Mouse (Mus musculus) cerebellum, adult 2 months (tissue): Measurements from ENCODE around the gene Slc35e3. TPM values are rescaled to one million over a fixed set of nuclear protein-coding genes. Genes with fewer than 3 reads are reported as not detected.

Source experiments
- DNase-seq, 2 experiments: peaks; one replicate each; pipeline ENCODE4 v3.0.0; 2021
- H3K27ac ChIP-seq: fragments of 200-500 bp; 2 replicates; pipeline ENCODE4 v1.5.1; 2012; ENCODE audit warnings: low read length, control low read depth, inconsistent platforms; ENCODE audit not compliant: insufficient read depth
- H3K27me3 ChIP-seq: fragments of 200-500 bp; 2 replicates; pipeline ENCODE4 v1.6.1; 2012; ENCODE audit warnings: inconsistent platforms, mild to moderate bottlenecking, low read length, moderate library complexity; ENCODE audit not compliant: control insufficient read depth, insufficient read depth
- H3K4me1 ChIP-seq: fragments of 200-500 bp; 2 replicates; pipeline ENCODE4 v1.6.1; 2011; ENCODE audit warnings: low read length; ENCODE audit not compliant: control insufficient read depth, insufficient read depth
- H3K4me3 ChIP-seq: fragments of 200-500 bp; replicated peaks from 2 replicates; pipeline ENCODE3; 2011; ENCODE audit warnings: mild to moderate bottlenecking, low read depth, low read length, control low read depth; ENCODE audit not compliant: insufficient read depth
- CTCF ChIP-seq: fragments of 200-500 bp; IDR thresholded peaks from 2 replicates; pipeline ENCODE4 v1.5.1; 2011; ENCODE audit warnings: low read depth, mild to moderate bottlenecking, control low read depth, low read length, moderate library complexity, borderline replicate concordance; ENCODE audit not compliant: insufficient read depth
- POLR2A ChIP-seq: fragments of 200-500 bp; IDR thresholded peaks from 2 replicates; pipeline ENCODE4 v1.6.1; 2011; ENCODE audit warnings: low read length, control low read depth, borderline replicate concordance; ENCODE audit not compliant: insufficient read depth
- WGBS: fragments of 180-500 bp; shearing (Covaris S2); methylation state at CpG from one replicate; pipeline ENCODE4 v1.1.7; 2018; 5-methylcytosine and 5-hydroxymethylcytosine counted together
- polyA plus RNA-seq: library from polyadenylated mRNA; depleted of rRNA; stranded (reverse); fragments of >200 nt; gene quantifications from 2 replicates; pipeline ENCODE4 v1.2.3, GENCODE M21; 2012

Slc35e3 gene
- polyA plus RNA-seq, 1 experiment: 27.8 TPM

DNA sequence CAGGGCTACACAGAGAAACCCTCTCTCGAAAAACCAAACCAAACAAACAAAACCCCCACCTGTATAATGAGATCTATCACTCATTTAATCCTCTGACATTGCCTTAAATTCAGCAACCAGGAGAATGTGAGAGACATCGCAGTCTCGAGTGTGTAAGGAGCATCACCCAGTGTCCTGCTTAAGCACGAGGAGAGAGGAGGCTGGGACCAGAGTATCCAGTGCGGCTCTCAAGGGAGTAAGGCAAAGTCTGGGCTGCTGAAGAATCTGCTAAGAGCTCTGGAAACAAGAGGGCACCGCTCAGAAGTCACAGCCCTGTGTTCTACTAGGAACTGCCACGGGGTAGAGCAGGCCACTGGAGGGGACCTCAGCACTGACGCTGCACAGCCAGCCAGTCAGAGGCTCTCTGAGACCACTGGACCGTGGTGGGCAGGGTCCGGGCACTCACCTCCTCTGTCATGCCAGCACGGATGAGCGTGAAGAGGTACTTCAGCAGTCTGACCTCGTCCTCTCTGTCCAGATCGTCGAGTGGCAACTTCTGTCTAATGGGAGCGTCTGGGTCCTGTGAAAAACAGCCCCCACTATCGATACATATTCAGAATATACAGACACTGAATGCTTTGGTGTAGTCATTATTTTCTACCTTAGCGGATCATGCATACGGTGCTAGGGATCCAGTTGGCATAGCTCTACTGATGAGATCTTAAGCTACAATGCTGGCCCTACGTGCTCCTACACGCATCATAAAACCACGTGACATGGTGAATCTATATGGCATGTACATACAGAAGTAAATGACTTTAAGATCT is 28.0 kb upstream of the Slc35e3 start:
- TF ChIP-seq POLR2A: no peak
- no peak for TF ChIP-seq CTCF
- Histone ChIP-seq H3K27ac (no peak overlapping the region), H3K27me3 (no peaks in the 10 kb centered on the region), H3K4me1 (no peaks in the 10 kb centered on the region), H3K4me3 (no peak overlapping the region)
- no peak for DNase-seq
- WGBS: 92% methylated on average over 22 of the region's 22 CpGs

DNA sequence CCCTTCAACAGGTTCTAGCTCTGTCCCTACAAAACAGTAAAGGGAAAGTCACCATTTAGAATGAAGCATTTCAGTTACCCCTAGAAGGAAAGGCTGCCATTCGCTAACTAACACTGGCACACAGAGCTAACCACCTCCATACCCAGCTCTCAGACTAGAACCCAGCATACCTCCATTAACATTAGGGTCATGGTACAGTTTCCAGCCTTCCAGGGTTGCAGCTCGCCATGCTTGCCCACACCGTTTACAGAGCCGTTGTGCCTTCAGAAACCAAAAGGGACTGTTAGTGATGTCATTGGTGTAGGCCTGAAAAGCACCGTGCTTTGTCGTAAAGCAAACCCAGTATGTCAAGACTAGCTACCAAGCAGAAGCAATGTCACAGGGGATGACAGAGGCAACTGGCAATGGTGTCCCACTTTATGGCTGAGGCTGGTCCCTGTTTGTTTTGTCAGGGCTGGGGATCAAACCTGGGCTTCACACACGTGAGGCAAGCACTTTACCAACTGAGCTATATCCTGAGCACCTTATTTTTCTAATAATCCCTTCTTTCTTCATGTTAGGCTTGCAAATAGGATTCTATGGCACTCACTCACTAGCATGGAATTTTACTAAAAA is 27.0 kb upstream of the Slc35e3 start:
- Histone ChIP-seq H3K27ac (no peak overlapping the region), H3K4me1 (no peaks in the 10 kb centered on the region), H3K4me3 (no peak overlapping the region), H3K27me3 (no peaks in the 10 kb centered on the region)
- DNase-seq: no peak
- TF ChIP-seq CTCF (no peak), POLR2A (no peak)
- WGBS: 95% methylated on average over 7 of the region's 7 CpGs

DNA sequence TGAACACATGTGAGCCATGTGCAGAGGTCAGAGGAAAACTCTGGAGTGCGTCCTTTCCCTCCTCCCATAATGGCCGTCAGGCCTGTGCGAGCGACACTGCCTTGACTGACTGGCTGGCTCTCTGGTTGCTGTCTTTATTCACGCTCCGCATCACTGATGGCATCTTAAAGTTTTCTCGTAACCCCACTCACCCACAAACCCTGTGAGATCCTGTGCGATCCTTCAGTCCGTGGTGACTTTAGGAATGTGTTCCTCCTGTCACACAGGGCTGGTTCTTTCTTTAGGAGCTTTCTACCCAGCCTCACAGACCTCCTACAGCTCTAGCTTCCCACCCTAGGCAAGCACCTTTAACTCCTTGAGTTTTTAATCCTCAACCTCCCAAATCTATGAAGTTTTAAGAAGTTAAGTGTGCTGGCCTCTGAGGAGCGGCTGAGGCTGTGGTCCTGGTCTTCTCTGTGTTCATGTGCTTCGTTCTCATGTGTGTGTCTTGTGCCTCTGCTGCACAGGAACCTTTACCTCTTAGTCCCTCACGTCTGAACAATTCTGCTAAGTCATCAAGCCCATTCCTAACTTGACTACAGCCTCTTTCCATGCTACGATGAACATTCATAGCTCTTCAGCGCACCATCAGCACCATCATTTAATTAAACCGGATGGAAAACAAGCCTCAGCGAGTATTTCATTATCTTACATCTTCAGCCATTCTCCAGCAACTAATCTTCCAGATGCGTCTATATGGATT is 26.4 kb upstream of the Slc35e3 start:
- TF ChIP-seq POLR2A (no peak), CTCF (no peak)
- WGBS: 81% methylated on average over 17 of the region's 17 CpGs

DNA sequence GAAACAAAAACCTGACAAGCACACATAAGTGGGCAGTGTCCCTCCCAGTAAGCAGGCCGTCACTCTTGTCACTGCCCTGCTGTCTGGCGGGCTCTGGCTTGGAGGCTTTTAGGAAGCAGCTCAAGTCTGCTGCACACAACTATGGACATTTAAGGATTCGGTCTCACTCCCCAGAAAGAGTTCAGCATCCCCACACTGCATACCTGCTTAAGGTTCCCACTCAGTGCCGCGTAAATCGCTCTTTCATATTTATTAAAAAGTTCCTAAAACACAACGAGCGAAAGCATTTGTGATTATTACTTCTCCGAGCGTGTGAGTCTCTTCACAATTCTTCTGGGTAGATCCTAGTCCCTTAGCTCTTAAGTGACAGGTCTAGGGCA is 25.0 kb upstream of the Slc35e3 start:
- no peaks in the 10 kb centered on the region for H3K4me1 ChIP-seq
- no peak for DNase-seq
- TF ChIP-seq POLR2A (no peak), CTCF (no peak)
- H3K4me3 ChIP-seq: no peak overlapping the region
- H3K27ac ChIP-seq: no peak overlapping the region
- WGBS: 94% methylated on average over 10 of the region's 10 CpGs
- H3K27me3 ChIP-seq: no peaks in the 10 kb centered on the region

More for the DNA sequence above, 26.4 kb upstream of the Slc35e3 start:
- H3K27me3 ChIP-seq: no peaks in the 10 kb centered on the region
- H3K4me1 ChIP-seq: no peaks in the 10 kb centered on the region
- DNase-seq: no peak
- no peak overlapping the region for H3K4me3 ChIP-seq
- no peak overlapping the region for H3K27ac ChIP-seq

DNA sequence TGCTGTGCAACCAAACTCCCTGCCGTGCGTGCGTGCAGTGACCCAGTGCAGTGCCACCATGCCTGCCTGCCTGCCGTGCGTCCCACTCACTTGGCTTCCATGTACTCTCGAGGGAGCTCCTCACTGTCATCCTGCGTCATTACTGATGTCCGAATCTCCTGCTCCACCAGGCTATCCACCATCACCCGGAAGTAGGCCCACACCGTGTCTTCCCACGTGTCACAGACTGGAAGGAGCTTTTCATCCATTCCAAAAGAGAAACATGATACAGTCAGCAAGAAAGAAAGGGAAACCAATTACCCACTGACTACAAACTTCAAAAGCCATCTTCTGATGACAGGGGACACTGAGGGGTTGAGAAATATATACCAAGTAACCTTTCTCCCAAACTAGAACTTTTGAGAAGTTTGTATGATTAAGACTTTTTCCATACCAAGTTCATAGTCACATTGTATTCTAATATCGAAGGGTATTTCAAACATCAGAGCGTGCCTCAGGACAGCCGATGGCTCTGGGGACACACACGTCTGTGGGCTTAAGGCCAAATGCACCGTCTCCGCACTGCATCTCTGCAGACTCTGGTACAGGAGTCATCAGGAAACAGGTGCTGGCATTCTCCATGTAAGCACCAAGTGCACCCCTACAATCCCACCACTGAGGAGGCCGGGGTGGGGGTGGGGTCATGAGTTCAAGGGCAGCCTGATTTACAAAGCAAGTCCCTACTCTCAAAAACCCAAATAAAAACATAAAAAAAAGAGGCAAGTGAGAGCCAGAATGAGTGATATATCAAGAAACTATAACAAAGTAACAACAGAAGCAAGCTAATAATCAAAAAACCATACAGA is 24.3 kb upstream of the Slc35e3 start:
- no peak overlapping the region for H3K27ac ChIP-seq
- no peak for TF ChIP-seq CTCF
- no peak for TF ChIP-seq POLR2A
- DNase-seq: no peak
- WGBS: 76% methylated on average over 18 of the region's 18 CpGs
- no peaks in the 10 kb centered on the region for H3K4me1 ChIP-seq
- H3K4me3 ChIP-seq: no peak overlapping the region
- no peaks in the 10 kb centered on the region for H3K27me3 ChIP-seq

DNA sequence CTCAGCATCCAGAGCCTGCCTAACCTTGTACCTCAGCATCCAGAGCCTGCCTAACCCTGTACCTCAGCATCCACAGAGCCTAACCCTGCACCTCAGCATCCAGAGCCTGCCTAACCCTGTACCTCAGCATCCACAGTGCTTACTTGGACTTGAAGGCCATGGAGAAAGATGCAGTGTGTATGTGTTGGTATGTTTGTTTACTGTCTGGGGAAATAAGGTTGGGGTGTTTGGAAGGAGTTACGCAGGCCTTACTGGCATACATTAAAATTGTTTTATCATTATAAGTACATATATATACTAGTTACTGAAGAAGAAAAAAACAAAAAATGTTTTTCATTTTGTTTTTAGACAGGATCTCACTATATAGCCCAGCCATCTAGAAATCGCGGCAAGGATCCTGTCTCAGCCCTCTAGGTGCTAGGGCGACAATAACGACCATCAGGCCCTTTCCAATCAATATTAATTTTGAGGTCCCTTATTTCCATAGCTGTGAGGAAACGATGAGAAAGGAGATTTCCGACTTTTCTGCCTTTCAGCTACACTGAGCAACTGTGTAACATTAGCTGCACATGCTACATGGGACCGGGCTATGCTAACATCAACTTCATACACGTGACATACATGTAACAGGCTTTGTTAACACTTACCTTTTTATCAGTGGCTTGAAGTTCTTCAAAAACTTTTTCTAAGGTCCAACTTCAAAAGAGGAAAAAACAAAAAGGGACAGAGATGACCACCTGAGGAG is 23.5 kb upstream of the Slc35e3 start:
- Histone ChIP-seq H3K4me1 (no peaks in the 10 kb centered on the region), H3K27ac (no peak overlapping the region), H3K4me3 (no peak overlapping the region), H3K27me3 (no peaks in the 10 kb centered on the region)
- no peak for DNase-seq
- TF ChIP-seq POLR2A (no peak), CTCF (no peak)
- WGBS: 95% methylated on average over 9 of the region's 9 CpGs

DNA sequence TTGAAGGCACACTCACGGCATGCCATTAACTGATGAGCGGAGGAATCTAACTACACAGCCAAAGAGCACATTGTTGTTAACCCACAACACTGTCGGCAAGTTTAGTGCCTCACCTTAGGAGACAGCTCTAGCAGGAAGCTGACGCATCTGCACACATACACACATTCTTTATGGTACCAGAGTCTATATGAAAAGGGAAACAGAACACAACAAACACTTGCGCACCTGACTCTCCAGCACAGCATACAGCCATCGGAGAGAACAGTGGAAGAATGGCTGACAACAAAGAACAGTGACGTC is 21.9 kb upstream of the Slc35e3 start:
- no peak overlapping the region for H3K27ac ChIP-seq
- DNase-seq: no peak
- 88% methylated on average over 7 of the region's 7 CpGs for WGBS
- TF ChIP-seq POLR2A (no peak), CTCF (no peak)
- no peak overlapping the region for H3K4me3 ChIP-seq
- H3K4me1 ChIP-seq: no peaks in the 10 kb centered on the region
- no peaks in the 10 kb centered on the region for H3K27me3 ChIP-seq
